Mouse (Mus musculus): ENCODE measurements around the gene Hcn1. TPM values are rescaled to one million over a fixed set of nuclear protein-coding genes. Genes with fewer than 3 reads are reported as not detected.
"Not testable (repeated sequence)": the region's sequence is repeated elsewhere in the genome, so short reads cannot be mapped to it uniquely, and the experiment has no call there.

Gene Hcn1
- polyA plus RNA-seq, 1 experiment from 2014 or later = 0.05 TPM

DNA sequence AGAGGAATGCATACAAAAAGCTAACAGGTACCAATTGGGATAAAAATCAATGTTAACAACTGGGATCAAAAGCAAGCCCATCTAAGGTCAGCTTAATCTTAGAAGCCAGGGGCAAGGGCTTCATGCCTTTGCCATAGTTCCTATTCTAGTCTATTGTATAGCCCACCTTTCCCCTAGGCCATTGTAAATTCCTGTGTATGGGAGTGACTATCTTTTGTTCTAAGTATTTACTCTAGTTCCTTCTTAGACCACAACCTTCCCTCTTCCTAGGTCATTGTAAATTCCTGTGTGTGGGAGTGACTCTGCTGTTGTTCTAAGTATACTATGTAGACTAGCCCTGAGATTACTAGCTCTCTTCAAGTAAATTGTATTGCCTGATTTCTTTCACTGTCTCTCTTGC is 420.8 kb downstream of the Hcn1 start:
- ATAC-seq; H3K36me3 ChIP-seq; H3K4me2 ChIP-seq (replicated peaks); H3K4me3 ChIP-seq (replicated peaks); H3K27me3 ChIP-seq (replicated peaks); H3K9ac ChIP-seq; H3K4me1 ChIP-seq (replicated peaks); H3K27ac ChIP-seq; H3K9me3 ChIP-seq: not testable (repeated sequence)

DNA sequence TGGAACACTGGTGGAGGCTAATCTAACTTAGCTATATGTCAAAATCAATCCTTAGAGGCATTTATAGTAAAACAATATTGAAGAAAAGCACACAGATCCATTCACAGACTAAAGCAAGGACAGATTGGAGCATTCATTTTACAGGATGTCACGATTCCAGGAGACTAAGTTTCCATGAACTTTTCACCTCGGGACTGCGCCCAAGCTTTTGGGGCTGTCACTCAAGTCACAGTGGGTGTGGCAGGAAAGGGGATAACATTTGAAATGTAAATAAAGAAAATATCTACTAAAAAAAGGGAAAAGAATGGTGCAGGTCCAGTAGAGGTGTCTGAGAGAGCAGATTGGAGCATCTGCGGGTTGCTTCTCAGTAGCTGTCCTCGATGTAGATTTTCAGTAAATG is 421.3 kb downstream of the Hcn1 start:
- WGBS = 82% methylated on average over 5 of the region's 5 CpGs
- Histone ChIP-seq H3K9me3 (no peaks in the 10 kb centered on the region), H3K9ac (no peak overlapping the region), H3K36me3 (no peaks in the 10 kb centered on the region), H3K4me3 (replicated peaks) (no peak overlapping the region), H3K27me3 (replicated peaks) (no peaks in the 10 kb centered on the region), H3K4me2 (replicated peaks) (no peak overlapping the region), H3K27ac (no peak overlapping the region), H3K4me1 (replicated peaks) (no peaks in the 10 kb centered on the region)
- ATAC-seq = no peak

- no peaks in the 10 kb centered on the region for H3K9me3 ChIP-seq
- H3K4me1 ChIP-seq (replicated peaks) = no peaks in the 10 kb centered on the region
- 74% methylated on average over 2 of the region's 2 CpGs for WGBS
- no peak overlapping the region for H3K27ac ChIP-seq
- H3K4me3 ChIP-seq (replicated peaks) = no peak overlapping the region
- no peak overlapping the region for H3K4me2 ChIP-seq (replicated peaks)
- no peaks in the 10 kb centered on the region for H3K36me3 ChIP-seq
- H3K9ac ChIP-seq = no peak overlapping the region
- no peaks in the 10 kb centered on the region for H3K27me3 ChIP-seq (replicated peaks)
- ATAC-seq = no peak
Observed at GRCm38 (mm10) chr13:118026510-118026909, 424.4 kb downstream of the Hcn1 start.

GRCm38 (mm10) chr13:118027868-118028267 is 425.7 kb downstream of the Hcn1 start:
- Histone ChIP-seq H3K27ac (no peak overlapping the region), H3K9me3 (no peaks in the 10 kb centered on the region), H3K36me3 (no peaks in the 10 kb centered on the region), H3K27me3 (replicated peaks) (no peaks in the 10 kb centered on the region), H3K4me3 (replicated peaks) (no peak overlapping the region), H3K9ac (no peak overlapping the region), H3K4me1 (replicated peaks) (no peaks in the 10 kb centered on the region), H3K4me2 (replicated peaks) (no peak overlapping the region)
- no peak for ATAC-seq
- WGBS = 33% methylated on average over 3 of the region's 3 CpGs

GRCm38 (mm10) chr13:118028662-118029061 is 426.5 kb downstream of the Hcn1 start:
- WGBS = 81% methylated on average over 4 of the region's 4 CpGs

GRCm38 (mm10) chr13:118029579-118029978 is 427.5 kb downstream of the Hcn1 start:
- H3K9ac ChIP-seq = no peak overlapping the region
- H3K36me3 ChIP-seq = no peaks in the 10 kb centered on the region
- H3K4me1 ChIP-seq (replicated peaks) = no peaks in the 10 kb centered on the region
- H3K27me3 ChIP-seq (replicated peaks) = no peaks in the 10 kb centered on the region
- H3K27ac ChIP-seq = no peak overlapping the region
- H3K9me3 ChIP-seq = no peaks in the 10 kb centered on the region
- ATAC-seq = no peak
- no peak overlapping the region for H3K4me2 ChIP-seq (replicated peaks)
- WGBS = 70% methylated on average over 3 of the region's 3 CpGs
- no peak overlapping the region for H3K4me3 ChIP-seq (replicated peaks)

More at GRCm38 (mm10) chr13:118028662-118029061, 426.5 kb downstream of the Hcn1 start:
- no peak for ATAC-seq
- no peak overlapping the region for H3K9ac ChIP-seq
- no peak overlapping the region for H3K4me3 ChIP-seq (replicated peaks)
- no peaks in the 10 kb centered on the region for H3K9me3 ChIP-seq
- no peak overlapping the region for H3K27ac ChIP-seq
- no peaks in the 10 kb centered on the region for H3K36me3 ChIP-seq
- H3K27me3 ChIP-seq (replicated peaks) = no peaks in the 10 kb centered on the region
- H3K4me2 ChIP-seq (replicated peaks) = no peak overlapping the region
- no peaks in the 10 kb centered on the region for H3K4me1 ChIP-seq (replicated peaks)

- 76% methylated on average over 5 of the region's 5 CpGs for WGBS
- no peaks in the 10 kb centered on the region for H3K36me3 ChIP-seq
- no peak for ATAC-seq
Observed at GRCm38 (mm10) chr13:118035598-118035997, 433.5 kb downstream of the Hcn1 start.

More at GRCm38 (mm10) chr13:118035598-118035997, 433.5 kb downstream of the Hcn1 start:
- Histone ChIP-seq H3K27me3 (replicated peaks) (no peaks in the 10 kb centered on the region), H3K4me1 (replicated peaks) (no peaks in the 10 kb centered on the region), H3K4me3 (replicated peaks) (no peak overlapping the region), H3K27ac (no peak overlapping the region), H3K4me2 (replicated peaks) (no peak overlapping the region), H3K9ac (no peak overlapping the region), H3K9me3 (no peaks in the 10 kb centered on the region)
